ENCODE assay signal across 25 mouse cellular contexts in the genomic region with DNA sequence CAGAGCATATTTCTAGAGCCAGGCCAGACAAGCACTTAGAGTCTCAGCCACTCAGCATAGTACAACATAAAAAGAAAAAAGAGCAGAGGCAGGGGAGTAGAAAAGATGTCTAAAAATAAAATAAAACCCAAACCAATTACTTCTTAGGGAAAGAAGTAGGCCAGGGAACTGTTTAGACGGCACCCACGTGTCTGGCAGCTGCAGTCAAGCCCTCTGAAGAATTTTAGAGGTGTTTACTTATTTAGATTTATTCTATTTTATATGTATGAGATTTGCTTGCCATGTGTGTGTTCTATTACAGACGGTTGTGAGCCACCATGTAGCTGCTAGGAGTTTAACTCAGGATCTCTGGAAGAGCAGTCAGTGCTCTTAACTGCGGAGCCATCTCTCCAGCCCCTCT. TPM values are rescaled to one million over a fixed set of nuclear protein-coding genes. Genes with fewer than 3 reads are reported as not detected.
DNase-seq lines count a peak whose midpoint lies in the region; ATAC-seq lines count a peak whose summit lies in the region.
"Had no signal": no experiment of that assay in that cellular context is flagged by ENCODE, and none has a peak within 500 bp of the region (broad histone marks: within the 10 kb centered on the region; RNA-seq: fewer than 3 reads in every experiment).

No protein-coding gene starts in this region.

- WGBS in liver, embryonic 13.5 days (ENCODE audit: insufficient replicate concordance), result 65% methylated on average over 4 of the region's 4 CpGs
- 77% methylated on average over 4 of the region's 4 CpGs for WGBS in liver, embryonic 11.5 days

- H3K4me1 ChIP-seq in liver, embryonic 13.5 days (replicated peaks), result peaks cover 79% of the 10 kb centered on the region
- H3K4me1 ChIP-seq in liver, embryonic 11.5 days (replicated peaks; ENCODE audit: control insufficient read depth, insufficient read depth, low read length), result peaks cover 55% of the 10 kb centered on the region
- H3K4me1 ChIP-seq: forebrain, embryonic 10.5 days had no signal

- H3K36me3 ChIP-seq in liver, embryonic 13.5 days, result no peaks in the 10 kb centered on the region
- H3K36me3 ChIP-seq in liver, embryonic 11.5 days (ENCODE audit: control insufficient read depth, insufficient read depth, low read length), result no peaks in the 10 kb centered on the region
- H3K36me3 ChIP-seq: forebrain, embryonic 10.5 days; forebrain, embryonic 15.5 days; heart, embryonic 13.5 days had no signal

- no peaks in the 10 kb centered on the region for H3K9me3 ChIP-seq in liver, embryonic 13.5 days (replicated peaks)
- H3K9me3 ChIP-seq in liver, embryonic 11.5 days (ENCODE audit: control insufficient read depth, low read length), result peaks cover 2% of the 10 kb centered on the region; the same call in 1 of the 2 replicates
- H3K9me3 ChIP-seq: forebrain, embryonic 10.5 days; forebrain, embryonic 15.5 days; heart, embryonic 10.5 days; heart, embryonic 13.5 days had no signal

- no peak overlapping the region for H3K27ac ChIP-seq in liver, embryonic 13.5 days
- H3K27ac ChIP-seq in liver, embryonic 11.5 days (ENCODE audit: low read depth, low read length), result no peak overlapping the region
- H3K27ac ChIP-seq: forebrain, embryonic 10.5 days; forebrain, embryonic 15.5 days; heart, adult 2 months; heart, embryonic 10.5 days; heart, embryonic 13.5 days; hindbrain, embryonic 14.5 days; hindbrain, postnatal 0 days had no signal

- H3K4me2 ChIP-seq in liver, embryonic 13.5 days, result 0 out of 2 replicates have a peak overlapping the region, but pooled peaks have one; percentile 0
- H3K4me2 ChIP-seq in liver, embryonic 11.5 days, result no peak overlapping the region
- H3K4me2 ChIP-seq: forebrain, embryonic 15.5 days; heart, embryonic 13.5 days; hindbrain, embryonic 14.5 days had no signal

- no peak for DNase-seq in frontal cortex, adult 2 months (ENCODE audit: extremely low spot score in 1 of 2, low spot score in 1 of 2)
- DNase-seq in liver, embryonic 13.5 days, result no peak
- no peak for DNase-seq in liver, embryonic 11.5 days (ENCODE audit: low spot score)
- DNase-seq in brain, adult 2 months (ENCODE audit: low read depth, low spot score), result peak; percentile 68
- no peak for DNase-seq in adrenal gland, postnatal 25 days
- DNase-seq: adrenal gland, adult 2 months; adrenal gland, postnatal 14 days; cerebellum, adult 18-20 months; cerebellum, adult 9-10 months; cerebellum, postnatal 14 days; gastrocnemius, postnatal 10 days; gastrocnemius, postnatal 36 days; heart, adult 2 months; heart, postnatal 14 days; heart, postnatal 4 days had no signal

- no peaks in the 10 kb centered on the region for H3K27me3 ChIP-seq in liver, embryonic 13.5 days
- no peaks in the 10 kb centered on the region for H3K27me3 ChIP-seq in liver, embryonic 11.5 days (replicated peaks; ENCODE audit: control insufficient read depth, insufficient read depth, low read length)
- H3K27me3 ChIP-seq: forebrain, embryonic 15.5 days; heart, embryonic 13.5 days had no signal

- no peak overlapping the region for H3K4me3 ChIP-seq in liver, embryonic 13.5 days (replicated peaks)
- H3K4me3 ChIP-seq in liver, embryonic 11.5 days (ENCODE audit: low read depth, low read length), result no peak overlapping the region
- H3K4me3 ChIP-seq: forebrain, embryonic 10.5 days; forebrain, embryonic 15.5 days; heart, adult 2 months; heart, embryonic 10.5 days; heart, embryonic 13.5 days had no signal

- H3K9ac ChIP-seq in liver, embryonic 13.5 days, result no peak overlapping the region
- H3K9ac ChIP-seq in liver, embryonic 11.5 days (ENCODE audit: low read depth, low read length), result no peak overlapping the region
- H3K9ac ChIP-seq: forebrain, embryonic 15.5 days; heart, embryonic 13.5 days; hindbrain, embryonic 14.5 days had no signal

- peak; percentile 45 for ATAC-seq in frontal cortex, adult (ENCODE audit: low TSS enrichment)
- no peak for ATAC-seq in liver, embryonic 13.5 days (ENCODE audit: low read depth)
- ATAC-seq in liver, embryonic 11.5 days (replicated peaks; ENCODE audit: low FRiP score), result no peak
- ATAC-seq: CD4-positive, CD25-positive, alpha-beta regulatory T cell, adult 4 months; forebrain, embryonic 15.5 days; hindbrain, postnatal 0 days; inflammation-experienced regulatory T-cells, adult 6 months had no signal

RNA-seq across cellular contexts. Expression of a gene that starts 18.5 kb away (rescaled TPM):
- polyA plus RNA-seq in frontal cortex, adult 2 months (2012; rRNA removed), result 127 and 132 TPM in 2 replicates
- polyA plus RNA-seq in liver, embryonic 13.5 days (2015; fragmentation: Nextera tagmentation; extraction: Ambion mirVana), result 8.0 and 9.9 TPM in 2 replicates
- polyA plus RNA-seq in liver, embryonic 11.5 days (2014; fragmentation: Nextera tagmentation; extraction: Ambion mirVana), result 16.7 and 20.2 TPM in 2 replicates
- total RNA-seq in adrenal gland, postnatal 25 days (2021), result 47.7 and 58.7 TPM in 2 replicates
- total RNA-seq: MEL had no signal
